Mouse (Mus musculus) adrenal gland, adult 18-20 months (tissue): Measurements from ENCODE around the gene Pgam2. TPM values are rescaled to one million over a fixed set of nuclear protein-coding genes. Genes with fewer than 3 reads are reported as not detected.

Experiments
- DNase-seq, 2 experiments: peaks; one replicate each; pipeline ENCODE4 v3.0.0; 2021 to 2022; ENCODE audit warnings: low spot score in 2 of 2
- long read RNA-seq, 2 experiments: library from polyadenylated mRNA; stranded (forward); transcript quantifications; one replicate each; pipeline ENCODE4 v2.0.0; 2021
- total RNA-seq, 2 experiments: library from RNA; stranded (reverse); gene quantifications; 1 replicate in 1 of 2; 2 replicates in 1 of 2; pipeline ENCODE4 v1.2.3; 2021

Gene Pgam2
- total RNA-seq: 1 to 10 TPM in 1 of 2 experiments, not detected in 1; 1.1 TPM
- long read RNA-seq, experiment 1, partial matches to known transcripts: 0 of 1 reads
- long read RNA-seq, experiment 1, other reads (novel, unspliced or antisense): 0 of 1 reads
- long read RNA-seq, experiment 2, partial matches to known transcripts: 0 of 2 reads
- long read RNA-seq, experiment 2, other reads (novel, unspliced or antisense): 0 of 2 reads

GRCm38 (mm10) chr11:5803551-5803981 is at the start of gene Pgam2:
Pgam2 (minus strand) TSS chr11:5803733.
- DNase-seq: no peak

- DNase-seq: no peak
These were observed 48.8 kb upstream of the Pgam2 start for GRCm38 (mm10) chr11:5852314-5852713.

- no peak for DNase-seq
These were observed 47.6 kb upstream of the Pgam2 start for GRCm38 (mm10) chr11:5851021-5851736.

GRCm38 (mm10) chr11:5850452-5850851 is 46.9 kb upstream of the Pgam2 start:
- DNase-seq: no peak

GRCm38 (mm10) chr11:5849316-5849715 is 45.8 kb upstream of the Pgam2 start:
- no peak for DNase-seq

- no peak for DNase-seq
These were observed 45.2 kb upstream of the Pgam2 start for GRCm38 (mm10) chr11:5848741-5849140.

GRCm38 (mm10) chr11:5846639-5847345 is 43.3 kb upstream of the Pgam2 start:
- no peak for DNase-seq

GRCm38 (mm10) chr11:5843131-5843530 is 39.6 kb upstream of the Pgam2 start:
- no peak for DNase-seq

- DNase-seq: no peak
These were observed 38.2 kb upstream of the Pgam2 start for GRCm38 (mm10) chr11:5841751-5842150.

- DNase-seq: no peak
These were observed 36.8 kb upstream of the Pgam2 start for GRCm38 (mm10) chr11:5840346-5840745.

- peak; percentile 87 to 89 for DNase-seq
These were observed 34.0 kb upstream of the Pgam2 start, which contains the start of gene Polm for GRCm38 (mm10) chr11:5837251-5838246. Polm (minus strand) TSS chr11:5838016.

- no peak for DNase-seq
These were observed 32.6 kb upstream of the Pgam2 start for GRCm38 (mm10) chr11:5836126-5836525.

- no peak for DNase-seq
These were observed 31.5 kb upstream of the Pgam2 start for GRCm38 (mm10) chr11:5835057-5835456.

GRCm38 (mm10) chr11:5834506-5834905 is 31.0 kb upstream of the Pgam2 start:
- no peak for DNase-seq

GRCm38 (mm10) chr11:5829327-5829726 is 25.8 kb upstream of the Pgam2 start:
- no peak for DNase-seq

- DNase-seq: no peak
These were observed 25.1 kb upstream of the Pgam2 start for GRCm38 (mm10) chr11:5828509-5829191.

- DNase-seq: no peak
These were observed 24.4 kb upstream of the Pgam2 start for GRCm38 (mm10) chr11:5827931-5828330.

- no peak for DNase-seq
These were observed 21.9 kb upstream of the Pgam2 start for GRCm38 (mm10) chr11:5825432-5825831.

GRCm38 (mm10) chr11:5819223-5819622 is 15.7 kb upstream of the Pgam2 start:
- DNase-seq: no peak

GRCm38 (mm10) chr11:5813381-5813780 is 9.8 kb upstream of the Pgam2 start:
- DNase-seq: no peak
